ENCODE assay signal across 9 mouse cellular contexts in the genomic region with DNA sequence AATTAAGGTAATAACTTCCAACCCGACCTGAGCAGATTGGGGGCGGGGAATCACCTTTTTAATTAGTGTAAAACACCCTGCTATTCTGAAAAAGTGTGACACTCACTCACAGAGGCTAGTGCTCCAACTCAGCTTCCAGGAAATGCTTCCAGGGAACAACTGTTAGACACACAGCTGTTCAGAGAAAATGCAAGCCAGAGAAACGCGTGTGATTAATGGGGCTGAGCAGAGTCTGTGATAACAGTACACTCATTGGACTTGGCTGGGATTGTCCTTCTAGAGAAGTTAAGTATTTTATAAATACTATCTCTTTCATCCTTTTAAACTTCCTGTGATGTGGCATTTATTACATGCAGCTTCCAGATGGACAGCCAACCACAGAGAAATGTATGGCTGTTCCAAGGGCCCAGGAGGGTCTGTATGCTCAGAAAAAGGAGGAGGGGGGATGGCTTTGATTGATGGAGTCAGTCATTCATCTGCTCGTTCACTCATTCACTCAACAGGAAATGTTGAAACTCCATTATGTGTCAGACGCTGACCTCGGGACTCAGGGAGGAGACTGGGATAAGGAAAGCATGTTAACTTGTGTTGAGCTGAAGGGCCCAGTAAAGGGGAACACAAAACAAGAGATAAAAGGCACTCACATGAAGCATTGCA.
DNase-seq lines count a peak whose midpoint lies in the region; ATAC-seq and TF ChIP-seq lines count a peak whose summit lies in the region.
"Had no signal": no experiment of that assay in that cellular context is flagged by ENCODE, and none has a peak within 500 bp of the region (broad histone marks: within the 10 kb centered on the region; RNA-seq: fewer than 3 reads in every experiment).

No protein-coding gene starts in this region.

- no peak for TF ChIP-seq CTCF in lung, embryonic 14.5 days (IDR thresholded peaks at IDR 0.05; ENCODE audit: low read depth)
- no peak for TF ChIP-seq CTCF in cerebellum, adult 2 months (IDR thresholded peaks at IDR 0.05; ENCODE audit: borderline replicate concordance, insufficient read depth, low read depth, low read length)

- peak; percentile 81 for ATAC-seq in lung, embryonic 14.5 days (ENCODE audit: insufficient read depth)
- ATAC-seq: midbrain, embryonic 13.5 days had no signal

- WGBS in heart, embryonic 10.5 days = 30% methylated on average over 7 of the region's 7 CpGs
- 20% methylated on average over 7 of the region's 7 CpGs for WGBS in lung, embryonic 14.5 days
- 41% methylated on average over 7 of the region's 7 CpGs for WGBS in cerebellum, adult 2 months
- 63% methylated on average over 7 of the region's 7 CpGs for WGBS in midbrain, embryonic 10.5 days

- no peak overlapping the region for H3K4me3 ChIP-seq in heart, embryonic 10.5 days
- H3K4me3 ChIP-seq in lung, embryonic 14.5 days (ENCODE audit: low read depth, low read length) = no peak overlapping the region
- H3K4me3 ChIP-seq in cerebellum, adult 2 months (replicated peaks; ENCODE audit: insufficient read depth, low read depth, low read length) = no peak overlapping the region
- H3K4me3 ChIP-seq in midbrain, embryonic 10.5 days = no peak overlapping the region
- H3K4me3 ChIP-seq: midbrain, embryonic 13.5 days had no signal

- H3K27me3 ChIP-seq in heart, embryonic 10.5 days (ENCODE audit: insufficient read depth, poor library complexity, severe bottlenecking) = no peaks in the 10 kb centered on the region; the same call in 1 of the 2 replicates
- no peaks in the 10 kb centered on the region for H3K27me3 ChIP-seq in lung, embryonic 14.5 days (ENCODE audit: insufficient read depth, low read length)
- H3K27me3 ChIP-seq in cerebellum, adult 2 months (ENCODE audit: control insufficient read depth, insufficient read depth, low read length) = no peaks in the 10 kb centered on the region; the same call in 1 of the 2 replicates
- H3K27me3 ChIP-seq in midbrain, embryonic 10.5 days (ENCODE audit: low read depth, poor library complexity, severe bottlenecking) = peaks cover 16% of the 10 kb centered on the region; the same call in 1 of the 2 replicates

- H3K4me2 ChIP-seq in lung, embryonic 14.5 days = no peak overlapping the region
- H3K4me2 ChIP-seq: midbrain, embryonic 13.5 days had no signal

- H3K27ac ChIP-seq in heart, embryonic 10.5 days = no peak overlapping the region
- peak overlapping the region; percentile 12; the same call in 1 of the 2 replicates for H3K27ac ChIP-seq in lung, embryonic 14.5 days (ENCODE audit: low read depth)
- no peak overlapping the region for H3K27ac ChIP-seq in cerebellum, adult 2 months (ENCODE audit: insufficient read depth, low read length)
- H3K27ac ChIP-seq in midbrain, embryonic 10.5 days (replicated peaks) = no peak overlapping the region
- H3K27ac ChIP-seq: midbrain, embryonic 13.5 days had no signal

- DNase-seq in heart, adult 18-20 months = peak; percentile 51 to 72
- DNase-seq in heart, embryonic 10.5 days (ENCODE audit: low spot score) = no peak
- DNase-seq in NIH3T3 (ENCODE audit: low read depth) = peak; percentile 75
- DNase-seq in heart, adult 9 months (ENCODE audit: low spot score in 2 of 2) = peak; percentile 49 to 63
- peak; percentile 87 for DNase-seq in lung, embryonic 14.5 days
- no peak for DNase-seq in cerebellum, adult 2 months
- DNase-seq in midbrain, embryonic 10.5 days (ENCODE audit: low spot score) = no peak
- no peak for DNase-seq in spleen, postnatal 14 days (ENCODE audit: low spot score in 2 of 2)

- no peaks in the 10 kb centered on the region for H3K9me3 ChIP-seq in heart, embryonic 10.5 days
- no peaks in the 10 kb centered on the region for H3K9me3 ChIP-seq in lung, embryonic 14.5 days (ENCODE audit: low read depth, low read length)
- H3K9me3 ChIP-seq in midbrain, embryonic 10.5 days (replicated peaks) = no peaks in the 10 kb centered on the region
- H3K9me3 ChIP-seq: midbrain, embryonic 13.5 days had no signal

- H3K36me3 ChIP-seq in heart, embryonic 10.5 days = no peaks in the 10 kb centered on the region
- H3K36me3 ChIP-seq in lung, embryonic 14.5 days (ENCODE audit: insufficient read depth) = no peaks in the 10 kb centered on the region
- no peaks in the 10 kb centered on the region for H3K36me3 ChIP-seq in midbrain, embryonic 10.5 days
- H3K36me3 ChIP-seq: midbrain, embryonic 13.5 days had no signal

- peaks cover 40% of the 10 kb centered on the region for H3K4me1 ChIP-seq in heart, embryonic 10.5 days
- H3K4me1 ChIP-seq in lung, embryonic 14.5 days (ENCODE audit: insufficient read depth) = peaks cover 25% of the 10 kb centered on the region
- no peaks in the 10 kb centered on the region for H3K4me1 ChIP-seq in cerebellum, adult 2 months (ENCODE audit: control insufficient read depth, insufficient read depth, low read length)
- H3K4me1 ChIP-seq in midbrain, embryonic 10.5 days = peaks cover 12% of the 10 kb centered on the region
- H3K4me1 ChIP-seq: midbrain, embryonic 13.5 days had no signal

- no peak overlapping the region for H3K9ac ChIP-seq in lung, embryonic 14.5 days
- H3K9ac ChIP-seq: midbrain, embryonic 13.5 days had no signal

- no peak for TF ChIP-seq POLR2A in cerebellum, adult 2 months (IDR thresholded peaks at IDR 0.05; ENCODE audit: borderline replicate concordance, insufficient read depth, low read length)

Comparison
In these comparisons a context has a peak if more than half of its experiments do, and no peak if none do; other contexts are left out.
1. DNase-seq: peak in heart, adult 18-20 months (2 of 2), NIH3T3 (single experiment), heart, adult 9 months (2 of 2) and lung, embryonic 14.5 days (single experiment); none in heart, embryonic 10.5 days (single experiment), cerebellum, adult 2 months (0 of 2), midbrain, embryonic 10.5 days (single experiment) and spleen, postnatal 14 days (0 of 2).